Mouse (Mus musculus) brain, embryonic 18.5 days (tissue): ENCODE measurements around the gene Nedd9.
A peak's percentile ranks its signal among the peaks of the same experiment; 100 is the strongest.
"Not testable (repeated sequence)": the region's sequence is repeated elsewhere in the genome, so short reads cannot be mapped to it uniquely, and the experiment has no call there.

Experiments
- DNase-seq: peaks from one replicate; pipeline ENCODE4 v3.0.0-alpha.2; 2012; ENCODE audit warnings: low read depth, low spot score

Gene Nedd9

DNA sequence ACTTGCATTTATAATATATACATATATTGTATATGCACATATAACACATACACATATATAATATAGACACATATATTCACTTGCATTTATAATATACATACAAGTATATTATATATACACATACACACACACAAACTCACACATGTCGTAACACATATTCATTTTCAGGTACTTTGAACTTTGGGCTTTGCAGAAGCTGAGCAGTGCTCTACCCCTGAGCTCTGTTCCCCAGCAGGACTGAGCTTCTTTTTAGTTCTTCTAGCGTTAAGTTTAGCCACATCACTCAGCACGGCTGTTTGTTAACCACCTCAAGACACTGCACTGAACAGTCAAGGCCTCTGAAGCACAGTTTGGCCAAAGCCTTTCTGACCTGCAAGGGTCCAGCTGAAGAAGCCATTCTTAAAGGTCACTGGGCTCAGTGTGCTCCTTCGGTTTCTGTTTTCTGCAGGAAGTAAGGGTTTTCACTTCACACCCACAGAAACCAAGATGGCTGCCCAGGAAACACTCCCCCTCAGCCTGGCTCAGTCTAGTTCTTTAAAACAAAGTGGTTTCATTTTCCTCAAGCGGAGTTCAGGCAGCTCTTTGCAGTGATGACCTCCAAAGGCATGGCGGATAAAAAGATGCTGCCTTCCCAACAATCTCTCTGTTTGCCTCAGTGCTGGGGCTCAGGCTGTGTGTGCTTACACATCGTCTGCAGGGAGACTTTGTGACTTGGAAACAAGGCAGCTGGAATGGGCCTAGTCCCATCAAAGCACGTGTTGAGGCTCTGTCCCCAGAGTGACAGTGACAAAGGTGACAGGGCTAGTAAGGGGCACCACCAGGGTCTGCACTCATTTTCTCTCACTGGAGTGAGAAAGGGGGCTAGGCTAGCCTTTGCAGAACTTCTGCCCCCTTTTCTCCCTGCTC, 114.4 kb downstream of the Nedd9 start:
- no peak for DNase-seq

DNA sequence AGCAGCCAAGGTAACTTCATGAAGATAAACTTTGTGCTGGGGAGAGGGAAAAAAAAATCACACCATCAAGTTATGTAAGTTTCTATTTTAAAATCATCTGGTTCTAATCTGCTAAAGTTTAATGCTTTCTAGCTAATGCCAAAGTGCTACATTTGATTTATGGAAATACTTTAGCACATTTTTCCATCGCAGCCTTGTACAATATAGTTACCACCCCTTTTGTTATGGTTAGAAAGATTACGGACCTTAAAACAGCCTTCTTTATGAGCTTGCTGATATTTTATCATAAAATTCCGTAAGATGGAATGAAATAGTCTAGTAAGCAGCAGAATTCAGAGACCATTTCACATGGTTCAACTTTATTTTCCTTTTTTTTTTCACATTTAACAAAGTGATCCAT, 115.6 kb downstream of the Nedd9 start:
- no peak for DNase-seq

DNA sequence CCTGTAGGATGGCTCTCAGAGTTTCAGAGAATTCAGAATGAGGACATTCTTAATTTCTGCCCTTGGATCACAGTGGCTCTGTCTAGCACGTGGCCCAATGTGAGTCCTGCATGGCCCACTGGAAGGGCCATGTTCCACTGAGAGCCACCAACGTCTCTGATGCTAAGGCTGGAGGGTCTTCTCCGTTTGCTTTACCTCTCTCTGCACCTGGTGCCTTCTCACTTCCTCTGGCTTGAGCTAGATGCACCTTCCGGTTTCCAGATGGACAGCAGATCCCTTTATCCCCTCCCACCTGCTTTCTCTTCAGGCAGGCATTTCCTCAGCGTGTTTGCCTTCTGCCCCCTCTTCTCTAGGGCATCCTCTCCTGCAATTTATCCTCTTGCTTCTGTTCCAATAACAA, 118.5 kb downstream of the Nedd9 start:
- DNase-seq = no peak

DNA sequence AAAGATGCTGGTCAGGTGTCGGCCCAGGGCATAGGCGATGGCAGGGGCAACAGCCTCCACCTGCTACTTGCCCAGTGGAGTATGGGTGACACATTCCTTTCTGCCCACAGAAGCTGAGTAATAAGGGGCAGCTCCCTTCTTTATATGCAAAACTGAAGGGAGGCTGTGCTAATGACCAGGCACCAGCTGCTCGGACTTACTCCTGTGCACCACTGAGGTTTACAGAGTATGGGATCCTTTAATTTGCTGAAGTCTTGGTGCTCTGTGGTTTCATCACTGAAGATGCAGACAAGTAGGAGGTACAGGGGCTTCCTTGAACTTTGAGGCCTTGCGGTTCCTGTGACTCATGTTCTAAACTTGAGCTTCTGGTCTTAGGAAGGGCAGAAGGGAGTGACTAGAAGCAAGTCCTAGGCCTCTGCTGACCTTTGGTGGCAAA, 120.0 kb downstream of the Nedd9 start:
- DNase-seq = no peak

DNA sequence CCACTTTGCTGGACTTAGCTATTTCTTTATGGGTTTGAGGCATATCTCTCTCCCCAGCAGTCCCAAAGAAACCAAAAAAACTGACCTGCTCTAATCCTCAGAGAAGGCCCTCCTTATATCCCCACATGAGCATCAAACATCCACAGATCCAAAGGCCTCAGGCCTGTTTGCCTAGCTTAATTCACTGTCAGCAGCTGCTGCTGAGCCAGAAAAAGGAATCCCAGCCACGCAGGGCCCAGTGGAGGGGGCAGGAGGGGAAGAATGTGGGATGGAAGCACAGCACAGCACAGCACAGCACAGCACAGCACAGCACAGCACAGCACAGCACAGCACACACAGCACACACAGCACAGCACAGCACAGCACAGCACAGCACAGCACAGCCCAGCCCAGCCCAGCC, 120.6 kb downstream of the Nedd9 start:
- not testable (repeated sequence) for DNase-seq

DNA sequence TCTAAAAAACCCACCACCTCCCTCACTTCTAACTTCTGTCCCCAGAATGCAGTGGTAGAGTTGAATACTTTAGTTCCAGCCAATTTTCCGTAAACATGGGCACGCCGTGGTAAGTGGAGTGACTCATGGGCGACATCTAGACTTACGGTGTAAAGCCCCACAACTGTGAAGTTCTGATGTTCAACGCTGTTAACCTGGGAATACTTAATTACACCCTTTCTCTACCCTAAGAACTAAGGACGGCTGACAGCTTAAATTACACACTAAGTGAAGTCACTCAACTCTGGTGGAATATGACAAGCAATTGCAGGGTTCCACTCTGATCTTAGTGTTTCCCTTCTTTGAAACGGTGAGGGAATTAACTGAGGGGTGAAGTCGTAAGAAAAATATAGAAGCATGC, 122.9 kb downstream of the Nedd9 start:
- DNase-seq = no peak

DNA sequence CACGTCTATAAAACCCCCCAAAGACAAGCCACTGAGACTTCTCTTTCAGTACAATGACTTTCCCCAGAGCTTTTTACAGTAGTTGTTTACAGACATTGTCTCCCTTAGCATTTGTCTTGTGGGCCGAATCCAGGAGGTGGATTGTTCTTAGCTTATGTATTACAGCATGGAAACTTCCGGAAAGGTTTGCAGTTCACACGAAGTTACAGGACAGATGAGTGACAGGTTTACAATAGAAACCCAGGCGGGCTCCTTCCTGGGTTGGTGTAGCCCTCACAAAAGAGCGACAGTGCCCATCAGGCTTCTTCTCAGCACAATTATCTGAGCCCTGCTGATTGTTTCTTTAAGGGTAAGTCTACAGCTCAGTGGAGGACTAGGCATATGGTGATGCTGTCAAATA, 124.3 kb downstream of the Nedd9 start:
- DNase-seq = no peak

DNA sequence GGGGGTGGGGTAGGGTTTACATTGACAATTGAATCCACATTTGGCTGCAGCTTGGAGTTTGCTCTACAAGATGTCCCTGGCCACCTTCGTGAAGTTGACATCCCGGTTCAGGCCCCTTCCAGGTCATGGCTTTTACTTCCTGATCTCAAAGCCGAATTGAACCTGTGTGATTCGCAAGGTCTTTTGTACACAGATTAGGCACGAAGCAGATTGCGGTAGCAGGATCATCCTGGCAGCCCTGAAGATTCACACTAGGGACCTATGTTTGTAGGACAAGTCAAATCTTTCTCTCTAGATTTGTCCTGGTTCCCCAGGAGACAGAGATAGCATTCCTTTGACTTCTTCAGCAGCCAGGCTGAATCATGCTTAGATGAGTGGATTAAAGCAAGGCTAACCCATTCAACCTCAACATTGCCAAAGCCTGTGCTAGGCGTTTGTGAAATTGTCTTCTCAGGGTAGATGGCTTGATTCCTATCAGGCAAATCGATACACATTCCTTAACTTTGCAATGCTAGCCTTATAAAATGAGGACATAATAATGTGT, 126.8 kb downstream of the Nedd9 start:
- no peak for DNase-seq

DNA sequence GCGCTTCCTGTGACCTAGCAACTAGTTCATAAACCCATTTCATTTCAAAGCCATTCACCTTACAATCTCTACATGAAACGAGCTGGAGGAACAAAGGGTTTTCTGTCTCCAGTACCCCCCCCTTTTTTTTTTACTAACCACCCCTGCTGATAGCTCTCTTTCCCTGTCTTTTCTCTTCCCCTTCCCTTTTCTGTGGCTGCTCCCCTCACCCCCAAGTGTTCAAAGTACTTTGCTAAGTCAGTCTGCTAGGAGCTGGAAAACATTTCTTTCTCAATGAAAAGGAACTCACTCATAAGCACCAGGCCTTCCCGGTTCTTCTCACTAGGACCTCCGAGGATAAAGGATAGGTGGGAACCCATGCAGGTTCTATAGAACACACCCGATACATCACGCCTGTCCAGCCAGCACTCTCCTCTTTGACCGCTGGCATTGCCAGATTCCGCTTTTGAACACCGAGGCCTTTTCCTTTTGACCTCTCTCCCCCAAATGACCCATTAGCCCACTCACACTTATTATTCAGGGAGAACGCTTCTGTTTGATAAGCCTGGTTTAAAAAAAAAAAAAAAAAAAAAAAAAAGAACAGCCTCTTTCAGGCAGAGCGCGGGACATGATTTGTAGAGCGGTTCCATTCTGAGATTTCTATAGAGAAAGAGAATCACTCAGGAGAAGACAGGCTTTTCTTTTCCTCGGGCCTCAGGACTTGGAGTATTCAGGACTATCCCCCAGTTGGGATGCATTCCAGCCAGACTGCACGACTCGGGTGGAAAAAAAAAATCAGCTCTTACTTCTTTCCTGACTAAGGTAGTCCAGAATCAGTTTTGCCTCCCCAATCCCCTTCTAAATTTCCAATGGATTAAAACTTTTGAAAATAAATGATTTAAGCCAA, 127.6 kb downstream of the Nedd9 start:
- DNase-seq = no peak

DNA sequence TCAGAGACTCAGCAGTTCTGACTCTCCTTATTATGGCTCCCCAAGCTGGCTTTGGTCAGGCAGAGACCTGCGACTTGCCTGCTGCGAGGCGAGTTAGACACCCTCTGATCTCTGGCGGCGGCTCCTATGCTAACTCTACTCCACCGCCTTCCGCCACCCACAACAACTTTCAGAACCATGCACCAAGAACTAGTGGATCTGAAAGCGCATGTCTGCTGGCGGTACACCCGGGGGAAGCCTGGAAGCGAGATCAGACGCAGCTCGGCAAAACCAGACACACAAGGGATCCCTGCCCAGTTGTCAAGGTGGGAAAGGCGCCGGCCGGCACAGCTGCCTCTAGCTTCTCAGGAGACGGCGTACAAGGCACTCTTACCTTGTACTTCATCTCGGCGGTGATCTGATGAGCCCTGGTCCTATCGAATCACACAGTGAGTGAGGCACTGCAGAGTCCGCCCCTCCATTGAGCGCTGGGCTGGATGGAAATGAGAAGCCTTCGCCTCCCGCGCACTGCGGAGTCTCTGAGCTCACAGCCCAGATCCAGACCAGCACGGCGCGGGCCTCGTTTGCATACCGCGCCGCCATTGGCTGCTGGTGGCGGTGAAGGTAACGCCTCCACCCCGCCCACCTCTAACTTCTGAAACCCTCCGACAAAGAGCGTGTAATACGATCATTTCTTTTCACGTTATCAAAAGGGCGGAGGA, 128.5 kb downstream of the Nedd9 start:
- peak; percentile 86 for DNase-seq

DNA sequence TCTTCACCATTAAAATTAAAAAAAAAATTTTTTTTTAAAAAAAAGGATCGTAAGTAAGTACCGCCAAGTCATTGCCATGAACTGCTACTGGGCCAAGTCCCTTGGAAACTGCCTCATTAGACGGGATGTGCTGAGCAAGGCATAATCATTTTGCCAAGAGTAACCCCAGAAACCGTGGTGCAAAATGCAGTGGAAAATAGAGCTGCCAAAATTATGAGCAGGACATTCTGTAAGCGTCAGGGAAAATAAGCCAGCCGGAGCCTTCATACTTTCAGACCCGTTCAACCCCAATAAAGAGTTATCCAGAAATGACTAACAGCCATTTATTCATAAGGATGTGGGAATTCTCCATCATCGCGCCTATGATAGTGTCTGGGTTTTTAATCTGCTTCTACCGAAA, 129.2 kb downstream of the Nedd9 start:
- no peak for DNase-seq

DNA sequence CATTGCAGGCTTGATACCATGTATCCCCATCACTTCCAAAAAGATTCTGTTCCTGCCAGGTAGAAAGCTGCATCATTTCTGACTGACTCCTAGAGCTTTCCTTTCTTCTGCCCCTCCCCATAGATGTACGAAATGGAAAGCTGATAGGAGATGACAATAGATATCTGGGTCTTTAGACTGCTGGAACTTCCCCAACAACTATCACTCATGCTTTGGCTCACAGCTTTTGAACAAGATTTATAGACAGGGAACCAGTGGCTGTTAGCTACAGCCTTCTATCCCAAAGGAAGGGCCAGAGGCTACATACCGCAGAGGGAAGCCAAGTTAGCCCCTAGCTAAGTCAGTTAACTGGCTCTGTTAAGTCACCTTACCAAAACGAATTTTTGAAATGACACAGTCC, 129.6 kb downstream of the Nedd9 start:
- DNase-seq = no peak

DNA sequence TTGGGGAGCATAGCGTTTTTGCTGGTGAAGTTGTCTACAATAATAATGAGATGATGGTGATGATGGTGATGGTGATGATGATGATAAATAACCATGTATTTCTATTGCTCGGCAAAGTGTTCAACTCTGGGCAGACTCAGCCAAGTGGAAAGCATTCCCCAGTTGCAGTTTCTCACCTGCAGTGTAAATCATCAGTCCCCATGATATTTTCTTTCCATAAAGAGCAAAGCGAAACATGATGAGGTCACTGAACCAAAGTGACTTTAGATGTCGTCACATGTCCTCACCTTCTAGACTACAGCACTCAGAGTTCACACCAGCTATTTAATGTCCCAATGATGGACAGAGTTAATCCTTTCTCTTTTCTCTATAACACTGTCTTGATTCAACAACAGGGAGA, 130.0 kb downstream of the Nedd9 start:
- no peak for DNase-seq

DNA sequence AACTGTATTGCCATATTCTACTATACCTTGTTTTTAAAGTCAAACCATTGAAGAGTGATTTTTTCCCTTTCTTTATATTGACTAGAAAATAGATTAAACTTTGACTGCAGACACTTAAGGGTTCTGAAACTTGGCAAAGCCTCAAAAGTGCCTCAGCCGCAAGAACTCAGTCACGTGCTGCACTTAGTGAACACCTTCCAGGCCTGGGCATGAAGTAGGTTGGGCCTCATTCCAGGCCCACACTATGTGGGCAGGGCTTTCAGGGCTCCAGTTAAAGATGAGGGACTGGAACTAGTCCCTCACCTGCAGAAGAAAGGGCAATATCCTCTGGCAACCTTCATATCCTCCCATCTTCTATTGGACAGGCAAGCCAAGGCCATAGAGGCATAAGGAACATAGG, 131.6 kb downstream of the Nedd9 start:
- no peak for DNase-seq

DNA sequence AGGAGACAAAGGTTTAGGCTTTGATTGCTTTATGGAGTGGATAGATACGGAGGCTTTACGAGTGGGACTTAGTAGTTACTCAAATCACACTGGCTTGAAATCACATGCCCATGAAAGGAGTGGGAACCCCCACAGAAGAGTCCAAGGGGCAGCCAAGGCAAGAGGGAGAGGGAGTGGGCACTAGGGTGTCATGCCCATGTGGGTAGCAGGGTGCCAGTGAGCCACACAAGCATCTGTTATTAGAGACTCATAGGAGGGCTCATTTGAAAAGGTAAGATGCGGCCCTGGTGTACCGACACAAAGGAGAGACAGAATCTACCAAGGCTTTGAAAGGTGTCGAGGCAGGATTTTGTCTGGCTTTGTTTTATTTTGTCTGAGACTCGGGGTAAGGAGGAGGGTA, 132.6 kb downstream of the Nedd9 start:
- no peak for DNase-seq

DNA sequence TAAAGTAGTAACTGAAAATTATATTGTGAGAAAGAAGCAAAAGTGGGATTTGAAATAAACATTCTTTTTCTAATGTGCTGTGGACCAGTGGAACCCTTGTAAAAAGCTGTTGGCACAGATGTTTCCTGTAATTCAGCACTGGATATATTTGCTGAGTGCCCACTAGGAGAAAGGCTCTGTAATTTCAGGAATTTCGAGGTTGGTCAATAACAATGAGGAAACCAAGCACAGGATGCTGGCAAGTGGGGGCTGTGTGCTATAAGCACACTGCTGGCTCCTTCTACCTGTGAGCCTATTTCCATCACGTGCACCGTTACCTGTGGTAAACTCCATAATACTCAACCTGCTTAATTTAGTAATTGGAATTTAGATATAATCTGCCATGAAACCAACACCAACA, 133.5 kb downstream of the Nedd9 start:
- DNase-seq = no peak

DNA sequence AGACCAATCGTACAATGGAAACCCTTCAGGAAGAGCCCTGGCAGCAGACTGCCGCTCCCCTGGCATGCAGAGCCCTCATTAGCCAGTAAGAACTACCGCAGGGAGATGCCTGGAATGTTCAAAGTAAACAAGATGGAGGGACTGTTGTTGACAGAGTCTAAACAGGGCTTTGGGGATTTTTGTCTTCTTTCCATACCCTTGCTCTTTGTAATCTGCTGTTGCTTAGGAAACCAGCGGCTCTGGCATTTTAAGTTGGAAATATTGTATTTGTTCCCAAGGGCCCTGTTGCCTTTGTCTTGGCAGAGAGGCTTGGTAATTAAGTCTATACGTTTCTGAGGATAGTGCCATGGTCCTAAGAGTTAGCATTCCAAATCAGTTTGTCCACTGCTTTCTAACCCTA, 134.8 kb downstream of the Nedd9 start:
- DNase-seq = no peak

DNA sequence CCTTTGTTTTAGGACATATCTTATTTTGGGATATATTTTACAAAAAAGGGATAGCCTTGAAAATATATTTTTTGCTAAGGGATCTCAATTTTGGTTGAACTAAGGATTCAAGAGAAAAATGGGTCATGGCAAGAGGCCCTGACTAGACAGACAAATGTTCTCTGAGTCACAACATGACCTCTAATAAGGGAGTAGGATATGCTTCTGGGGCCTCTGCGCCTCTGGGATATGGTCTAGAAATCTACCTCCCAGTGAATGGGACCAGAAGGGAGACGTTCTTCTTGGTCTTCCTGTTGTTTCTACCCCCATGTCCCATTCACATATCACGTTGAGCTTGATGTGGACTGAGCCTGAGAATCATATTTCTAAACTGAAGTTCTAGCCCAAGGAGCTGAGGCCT, 136.6 kb downstream of the Nedd9 start:
- no peak for DNase-seq

DNA sequence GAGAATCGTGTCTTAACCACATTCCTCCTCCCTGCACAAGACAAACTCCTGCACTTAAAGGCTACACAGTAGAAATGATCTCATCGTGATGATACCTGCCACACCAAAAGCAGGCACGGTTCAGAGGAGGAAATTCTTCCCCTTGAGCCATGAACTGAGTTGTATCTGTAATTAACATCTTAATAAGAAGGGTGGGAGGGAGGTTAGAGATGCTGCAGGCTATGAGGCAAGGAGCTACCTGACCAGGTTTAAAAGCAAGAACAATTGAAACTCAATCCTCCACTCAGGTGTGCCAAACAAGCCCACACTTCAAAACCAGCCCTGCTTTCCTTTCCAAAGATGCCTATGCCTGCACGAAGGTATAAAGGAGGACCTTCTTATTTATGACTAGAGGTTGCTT, 137.4 kb downstream of the Nedd9 start:
- DNase-seq = no peak

DNA sequence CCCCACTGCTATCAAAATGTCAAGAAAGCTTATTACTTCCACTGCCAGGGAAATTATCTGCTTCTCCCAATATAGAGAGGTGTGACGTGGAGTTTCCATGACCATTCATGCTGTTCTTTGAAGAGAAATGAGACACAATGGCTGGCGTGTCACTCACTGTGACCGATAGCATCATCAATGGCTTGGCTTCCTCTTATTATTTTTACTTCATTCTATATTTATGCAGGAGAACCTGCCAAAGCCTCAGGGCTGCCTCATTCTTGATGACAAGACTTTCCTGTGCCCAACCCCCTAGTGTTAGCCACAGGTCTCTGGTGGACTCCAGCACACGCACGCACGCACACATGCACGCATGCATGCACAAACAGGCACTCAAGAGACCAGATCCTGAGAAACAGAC, 141.4 kb downstream of the Nedd9 start:
- DNase-seq = no peak

DNA sequence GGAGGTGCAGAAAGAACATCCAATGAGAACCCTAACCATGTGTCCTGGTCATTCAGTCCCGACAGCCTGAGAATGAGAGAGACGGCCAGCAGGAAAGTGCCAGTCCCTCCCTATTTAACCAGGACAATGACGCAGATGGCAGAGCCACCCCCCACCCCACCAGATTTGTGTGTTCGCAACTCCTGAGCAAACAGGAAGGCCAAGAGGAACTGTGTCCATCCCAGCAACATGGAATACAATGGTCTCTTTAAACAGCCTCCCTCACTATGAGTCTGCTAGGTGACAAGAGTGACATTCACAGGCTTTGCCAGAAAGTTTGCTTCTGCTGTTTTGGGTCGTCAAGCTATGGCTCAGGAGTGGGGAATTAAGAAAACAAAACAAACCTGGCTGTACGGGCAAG, 141.9 kb downstream of the Nedd9 start:
- no peak for DNase-seq

DNA sequence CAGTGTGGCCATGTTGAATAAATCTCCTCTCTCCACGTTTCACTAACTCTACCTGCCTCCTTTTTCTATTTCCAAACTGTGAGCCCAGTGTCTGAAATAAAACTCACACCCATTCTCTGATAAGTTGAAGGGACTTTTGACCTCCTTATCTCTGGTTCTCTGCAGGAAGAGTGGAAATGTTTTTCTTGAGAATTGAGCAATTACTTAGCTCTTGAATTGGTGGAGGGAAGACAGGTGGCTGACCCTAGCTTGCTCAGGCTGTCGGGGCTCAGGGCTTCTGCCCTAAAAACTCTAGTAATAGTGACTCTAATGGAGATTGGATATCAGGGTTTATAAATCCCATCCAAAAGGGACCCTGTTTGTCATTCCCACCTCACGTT, 143.3 kb downstream of the Nedd9 start:
- no peak for DNase-seq
